Mouse (Mus musculus) liver, embryonic 12.5 days (tissue): ENCODE results near the gene Mup9. TPM values are rescaled to one million over a fixed set of nuclear protein-coding genes. Genes with fewer than 3 reads are reported as not detected.
"Not testable (repeated sequence)": the region's sequence is repeated elsewhere in the genome, so short reads cannot be mapped to it uniquely, and the experiment has no call there.

ENCODE experiments used
- ATAC-seq: fragments of 200-750 bp; cut with Nextera tagmentation; 2 replicates; pipeline ENCODE4 v1.8.0; 2017; ENCODE audit warnings: moderate number of reproducible peaks, mild to moderate bottlenecking, moderate library complexity
- H3K27ac ChIP-seq: fragments of 300-500 bp; sonication (generic); 2 replicates; pipeline ENCODE4 v1.5.1; 2016; ENCODE audit warnings: mild to moderate bottlenecking
- H3K27me3 ChIP-seq: fragments of 300-500 bp; sonication (generic); replicated peaks from 2 replicates; pipeline ENCODE4 v1.6.1; 2016; ENCODE audit warnings: mild to moderate bottlenecking, moderate library complexity
- H3K36me3 ChIP-seq: fragments of 300-500 bp; sonication (generic); 2 replicates; pipeline ENCODE4 v1.6.1; 2016; ENCODE audit warnings: mild to moderate bottlenecking, moderate library complexity
- H3K4me1 ChIP-seq: fragments of 300-500 bp; sonication (generic); 2 replicates; pipeline ENCODE4 v1.6.1; 2016
- H3K4me2 ChIP-seq: fragments of 300-500 bp; sonication (generic); 2 replicates; pipeline ENCODE4 v1.6.1; 2016; ENCODE audit warnings: mild to moderate bottlenecking, moderate library complexity
- H3K4me3 ChIP-seq: fragments of 300-500 bp; sonication (generic); 2 replicates; pipeline ENCODE4 v1.5.1; 2016; ENCODE audit warnings: mild to moderate bottlenecking, moderate library complexity
- H3K9ac ChIP-seq: fragments of 300-500 bp; sonication (generic); 2 replicates; pipeline ENCODE4 v1.6.1; 2016; ENCODE audit warnings: mild to moderate bottlenecking, moderate library complexity
- H3K9me3 ChIP-seq: fragments of 300-500 bp; sonication (generic); replicated peaks from 2 replicates; pipeline ENCODE4 v1.6.1; 2016; ENCODE audit warnings: mild to moderate bottlenecking, moderate library complexity
- WGBS: fragments of 180-500 bp; shearing (Covaris S2); methylation state at CpG from one replicate; pipeline ENCODE4 v1.1.7; 2016; ENCODE audit not compliant: insufficient replicate concordance; 5-methylcytosine and 5-hydroxymethylcytosine counted together
- polyA plus RNA-seq: library from polyadenylated mRNA; unstranded; fragments of >200 nt; fragmentation: Nextera tagmentation; extraction: Ambion mirVana; gene quantifications from 2 replicates; pipeline ENCODE4 v1.2.1, GENCODE M21; 2016

Gene Mup9
- not detected in 2 replicates for polyA plus RNA-seq

GRCm38 (mm10) chr4:60421852-60422251, at the start of gene Mup9:
Mup9 (minus strand) TSS chr4:60421952.
- WGBS, result 67% methylated on average over 3 of the region's 3 CpGs
- not testable (repeated sequence) for H3K27ac ChIP-seq, ATAC-seq, H3K4me1 ChIP-seq, H3K9me3 ChIP-seq, H3K27me3 ChIP-seq, H3K9ac ChIP-seq, H3K36me3 ChIP-seq, H3K4me3 ChIP-seq, H3K4me2 ChIP-seq

Other genes starting within 250 kb of the Mup9 start
- gene Mup8, start 199.4 kb downstream of the Mup9 start, polyA plus RNA-seq, result not detected in 2 replicates
- not detected in 2 replicates for gene Mup1, start 80.0 kb upstream of the Mup9 start, polyA plus RNA-seq
- gene Mup10, start 160.2 kb upstream of the Mup9 start, polyA plus RNA-seq, result not detected in 2 replicates
- not detected in 2 replicates for gene Mup11, start 240.5 kb upstream of the Mup9 start, polyA plus RNA-seq